Mouse (Mus musculus) colon, adult 2 months (tissue): ENCODE results near the gene Mrpl2. TPM values are rescaled to one million over a fixed set of nuclear protein-coding genes. Genes with fewer than 3 reads are reported as not detected.

Experiments
- polyA plus RNA-seq: library from polyadenylated mRNA; depleted of rRNA; stranded (reverse); fragments of >200 nt; gene quantifications from 2 replicates; pipeline ENCODE4 v1.2.3, GENCODE M21; 2012; rRNA removed

Gene Mrpl2
- polyA plus RNA-seq: 114 and 139 TPM in 2 replicates

GRCm38 (mm10) chr17:46645561-46646321, at the start of gene Mrpl2, which contains the start of gene Klc4:
Gene Mrpl2 (plus strand): TSS chr17:46646229.
Gene Klc4 (minus strand): TSS chr17:46646022.

GRCm38 (mm10) chr17:46628791-46629684, 17.0 kb upstream of the Mrpl2 start, which contains the start of gene Ptk7:
Gene Ptk7 (minus strand): TSS chr17:46629504.

GRCm38 (mm10) chr17:46650232-46651031, 4.4 kb downstream of the Mrpl2 start, which contains the start of gene Cul7:
Gene Cul7 (plus strand): TSS chr17:46650337.

GRCm38 (mm10) chr17:46673850-46674529, 28.0 kb downstream of the Mrpl2 start, which contains the start of gene Rrp36:
Gene Rrp36 (minus strand): TSS chr17:46674352.

GRCm38 (mm10) chr17:46678416-46678815, 32.4 kb downstream of the Mrpl2 start, which contains the start of gene Mea1:
Gene Mea1 (plus strand): TSS chr17:46678793.

GRCm38 (mm10) chr17:46680760-46681373, 34.8 kb downstream of the Mrpl2 start, which contains the start of gene Klhdc3:
Gene Klhdc3 (minus strand): TSS chr17:46680914.

Other genes with a start within 250 kb of the Mrpl2 start
- 0.50 and 0.83 TPM in 2 replicates for gene Crip3, start 217.3 kb upstream of the Mrpl2 start, polyA plus RNA-seq
- 0.08 TPM in 1 of 2 replicates, not detected in the other for gene Slc22a7, start 207.8 kb upstream of the Mrpl2 start, polyA plus RNA-seq
- 0.38 and 0.45 TPM in 2 replicates for gene Ttbk1, start 158.6 kb upstream of the Mrpl2 start, polyA plus RNA-seq
- gene Dnph1, start 149.5 kb upstream of the Mrpl2 start, polyA plus RNA-seq: 4.1 TPM in 2 replicates
- 12.2 and 12.8 TPM in 2 replicates for gene Cul9, start 99.8 kb upstream of the Mrpl2 start, polyA plus RNA-seq
- gene Srf, start 90.1 kb upstream of the Mrpl2 start, polyA plus RNA-seq: 229 and 257 TPM in 2 replicates
- 18.7 and 23.5 TPM in 2 replicates for gene Ptk7, start 16.7 kb upstream of the Mrpl2 start, polyA plus RNA-seq
- 104 and 125 TPM in 2 replicates for gene Klc4, start 207 bp upstream of the Mrpl2 start, polyA plus RNA-seq
- 23.0 and 25.6 TPM in 2 replicates for gene Cul7, start 4.1 kb downstream of the Mrpl2 start, polyA plus RNA-seq
- gene Rrp36, start 28.1 kb downstream of the Mrpl2 start, polyA plus RNA-seq: 35.6 and 39.8 TPM in 2 replicates
- 74.0 and 78.7 TPM in 2 replicates for gene Mea1, start 32.6 kb downstream of the Mrpl2 start, polyA plus RNA-seq
- gene Klhdc3, start 34.7 kb downstream of the Mrpl2 start, polyA plus RNA-seq: 74.5 and 80.0 TPM in 2 replicates
- 49.5 and 53.3 TPM in 2 replicates for gene Ppp2r5d, start 58.9 kb downstream of the Mrpl2 start, polyA plus RNA-seq
- 90.8 and 100 TPM in 2 replicates for gene Pex6, start 65.2 kb downstream of the Mrpl2 start, polyA plus RNA-seq
- gene Gnmt, start 82.9 kb downstream of the Mrpl2 start, polyA plus RNA-seq: 2.2 and 3.6 TPM in 2 replicates
- 33.1 and 38.2 TPM in 2 replicates for gene Cnpy3, start 106.0 kb downstream of the Mrpl2 start, polyA plus RNA-seq
- gene Ptcra, start 117.5 kb downstream of the Mrpl2 start, polyA plus RNA-seq: 0.14 TPM in 1 of 2 replicates, not detected in the other
- 173 and 174 TPM in 2 replicates for gene 2310039H08Rik, start 126.4 kb downstream of the Mrpl2 start, polyA plus RNA-seq
- gene Rpl7l1, start 136.4 kb downstream of the Mrpl2 start, polyA plus RNA-seq: 12.5 and 14.0 TPM in 2 replicates
- 9.0 and 9.2 TPM in 2 replicates for gene Bicral, start 212.3 kb downstream of the Mrpl2 start, polyA plus RNA-seq
- gene Tbcc, start 244.5 kb downstream of the Mrpl2 start, polyA plus RNA-seq: 22.9 and 29.6 TPM in 2 replicates